Mouse (Mus musculus): ENCODE measurements around the gene Rab12.
A peak's percentile ranks its signal among the peaks of the same experiment; 100 is the strongest.

Gene Rab12

DNA sequence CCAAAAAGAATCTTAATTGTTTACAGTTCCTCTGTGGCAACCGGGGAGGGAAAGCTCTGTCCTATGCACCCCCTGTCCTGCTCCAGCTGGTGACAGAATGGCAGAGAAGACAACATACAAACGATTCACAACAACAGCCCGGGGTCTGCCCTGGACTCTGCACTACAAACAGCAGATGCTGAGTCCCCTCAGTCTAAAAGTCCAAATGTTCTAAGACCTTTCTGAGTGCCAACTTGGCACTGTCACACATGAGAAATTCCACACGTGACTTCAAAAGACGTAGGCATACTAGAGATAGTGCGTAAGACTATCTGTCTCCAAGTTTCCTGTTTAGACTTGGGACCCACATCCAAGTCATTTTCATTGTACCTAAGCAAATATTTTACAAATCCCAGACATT is 16.7 kb downstream of the Rab12 start:
- no peak for DNase-seq (ENCODE audit: low spot score in 2 of 2)

- no peak for DNase-seq (ENCODE audit: low spot score in 2 of 2)
Measured at GRCm38 (mm10) chr17:66498598-66498997, 20.9 kb downstream of the Rab12 start.

GRCm38 (mm10) chr17:66496589-66496988 is 22.9 kb downstream of the Rab12 start:
- DNase-seq (ENCODE audit: low spot score in 2 of 2): no peak

- DNase-seq (ENCODE audit: low spot score in 2 of 2): peak in 1 of 2 experiments; percentile 63
Measured at GRCm38 (mm10) chr17:66490022-66490601, 29.4 kb downstream of the Rab12 start.

- no peak for DNase-seq (ENCODE audit: low spot score in 2 of 2)
Measured at GRCm38 (mm10) chr17:66486576-66486975, 33.0 kb downstream of the Rab12 start.

DNA sequence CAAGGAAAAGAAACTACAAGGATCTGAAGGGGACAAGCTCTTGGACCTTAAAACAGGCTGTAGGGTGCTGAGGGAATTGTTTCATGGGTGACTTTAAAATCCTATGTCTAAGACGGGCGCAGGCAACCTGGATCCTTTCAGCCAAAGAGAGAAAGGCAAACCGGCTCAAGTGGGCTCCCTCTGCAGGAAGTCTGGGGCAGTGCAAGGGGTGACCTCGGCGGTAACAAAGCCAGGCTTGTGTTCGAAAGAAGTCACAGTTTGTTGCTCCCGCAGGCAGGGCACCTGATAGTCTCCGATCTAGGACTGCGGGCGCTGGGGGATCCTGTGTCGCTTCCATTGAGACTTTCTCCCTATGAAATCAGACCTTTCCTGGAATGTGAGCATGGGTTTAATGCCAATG is 33.8 kb downstream of the Rab12 start:
- DNase-seq (ENCODE audit: low spot score in 2 of 2): peak in 1 of 2 experiments; percentile 71

DNA sequence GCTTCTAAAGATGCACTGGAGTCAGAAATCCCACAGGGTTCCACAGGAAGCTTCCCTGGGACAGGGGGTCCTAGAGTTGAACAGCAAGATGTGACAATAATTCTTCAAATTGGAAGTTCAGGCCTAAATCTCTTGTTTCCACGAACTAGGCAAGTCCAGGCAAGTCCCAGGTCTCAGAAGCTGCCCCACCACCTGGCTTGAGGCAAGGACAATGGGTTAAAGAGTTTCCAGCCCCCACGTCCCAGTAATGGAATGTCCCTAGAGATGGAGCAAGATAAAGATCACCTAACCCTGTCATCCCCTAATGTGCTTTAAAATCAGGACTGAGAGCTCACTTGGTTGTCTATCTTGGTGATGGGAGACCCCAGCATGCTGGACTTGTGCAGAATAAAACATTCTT is 34.6 kb downstream of the Rab12 start:
- no peak for DNase-seq (ENCODE audit: low spot score in 2 of 2)

DNA sequence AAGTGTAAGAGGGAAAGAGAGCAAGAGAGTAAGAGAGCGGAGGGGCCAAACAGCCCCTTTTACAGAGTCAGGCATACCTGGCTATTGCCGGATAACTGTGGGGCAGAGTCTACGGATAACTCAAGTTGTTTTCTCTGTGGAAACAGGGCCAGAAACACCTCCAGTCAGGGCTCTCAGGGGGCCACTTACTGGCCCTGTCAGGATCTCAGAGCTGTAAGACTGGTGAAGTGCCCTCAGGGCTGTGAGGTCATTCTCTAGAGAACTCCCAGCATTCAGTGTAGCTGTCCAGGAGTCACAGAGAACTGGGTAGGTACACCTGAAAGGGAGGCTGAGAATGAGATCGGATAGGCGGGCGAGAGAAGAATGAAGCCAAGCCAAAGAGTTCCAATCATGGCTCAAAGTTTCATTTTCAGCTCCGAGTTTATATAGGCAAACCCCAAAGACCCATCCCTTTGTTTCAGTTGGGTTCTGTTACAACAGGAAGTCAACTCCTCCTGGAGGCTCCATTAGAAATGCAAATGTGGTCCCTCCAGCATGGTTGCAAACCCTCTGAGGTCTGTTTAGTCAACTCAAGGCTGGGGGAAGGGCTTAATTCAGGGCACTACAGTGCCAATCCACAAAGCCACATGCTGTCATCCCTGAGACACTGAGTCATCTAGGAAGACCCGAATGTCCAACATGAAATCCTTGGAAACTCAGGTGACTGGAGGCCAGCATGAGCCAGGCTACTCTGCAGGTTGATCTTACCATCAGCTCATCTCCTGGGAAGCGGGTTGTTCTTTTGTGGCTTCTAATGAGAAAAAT is 35.7 kb downstream of the Rab12 start:
- DNase-seq (ENCODE audit: low spot score in 2 of 2): no peak

DNA sequence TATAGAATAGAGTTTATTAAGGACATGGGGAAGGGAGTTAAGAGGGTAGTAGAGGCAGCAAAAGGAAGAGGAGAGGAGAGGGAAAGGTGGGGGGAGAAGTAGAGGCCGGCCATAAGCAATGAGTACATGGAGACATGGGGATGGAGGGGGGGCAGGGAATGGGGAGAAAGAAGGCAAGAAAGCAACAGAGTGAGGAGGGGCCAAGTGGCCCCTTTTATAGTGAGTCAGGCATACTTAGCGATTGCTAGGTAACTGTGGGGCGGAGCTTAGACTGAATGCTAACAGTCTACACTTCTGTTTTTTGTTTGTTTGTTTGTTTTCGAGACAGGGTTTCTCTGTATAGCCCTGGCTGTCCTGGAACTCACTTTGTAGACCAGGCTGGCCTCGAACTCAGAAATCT is 38.2 kb downstream of the Rab12 start:
- DNase-seq (ENCODE audit: low spot score in 2 of 2): no peak

DNA sequence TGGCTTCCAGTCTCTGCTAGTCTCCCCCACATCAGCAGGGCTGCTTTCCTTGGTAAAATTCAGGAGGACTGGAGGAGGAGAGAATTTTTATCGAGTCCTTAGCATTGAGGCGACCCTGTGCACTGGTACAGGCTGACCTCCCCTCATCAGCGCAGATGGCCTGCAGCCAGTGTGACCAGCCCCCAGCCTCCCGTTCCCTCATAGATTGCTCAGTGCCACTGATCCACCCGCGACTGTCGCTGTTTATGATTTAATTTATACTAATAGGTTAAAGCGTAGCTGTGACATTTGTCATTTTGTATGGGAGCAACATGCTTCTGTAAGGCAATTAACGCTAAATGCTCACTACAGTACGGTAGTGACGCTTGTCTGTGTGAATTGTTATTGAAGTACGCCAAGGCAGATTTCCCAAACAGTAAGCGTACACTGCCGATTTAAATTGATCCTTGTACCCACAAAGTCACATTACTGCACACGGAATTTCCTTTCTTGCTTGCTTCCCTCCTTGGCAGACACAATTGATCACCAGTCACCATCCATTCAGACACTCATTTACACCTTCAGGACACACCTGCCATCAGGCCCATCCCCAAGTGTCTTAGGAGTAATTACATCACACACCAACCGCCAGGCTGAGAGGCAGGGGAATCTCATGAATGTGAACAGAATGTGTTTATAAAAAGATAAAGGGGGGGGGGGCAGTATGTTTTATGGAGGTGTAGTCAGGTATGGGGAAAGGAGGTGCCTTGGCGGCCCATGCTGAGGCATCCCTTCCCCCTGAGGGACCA is 38.8 kb downstream of the Rab12 start:
- DNase-seq (ENCODE audit: low spot score in 2 of 2): no peak

DNA sequence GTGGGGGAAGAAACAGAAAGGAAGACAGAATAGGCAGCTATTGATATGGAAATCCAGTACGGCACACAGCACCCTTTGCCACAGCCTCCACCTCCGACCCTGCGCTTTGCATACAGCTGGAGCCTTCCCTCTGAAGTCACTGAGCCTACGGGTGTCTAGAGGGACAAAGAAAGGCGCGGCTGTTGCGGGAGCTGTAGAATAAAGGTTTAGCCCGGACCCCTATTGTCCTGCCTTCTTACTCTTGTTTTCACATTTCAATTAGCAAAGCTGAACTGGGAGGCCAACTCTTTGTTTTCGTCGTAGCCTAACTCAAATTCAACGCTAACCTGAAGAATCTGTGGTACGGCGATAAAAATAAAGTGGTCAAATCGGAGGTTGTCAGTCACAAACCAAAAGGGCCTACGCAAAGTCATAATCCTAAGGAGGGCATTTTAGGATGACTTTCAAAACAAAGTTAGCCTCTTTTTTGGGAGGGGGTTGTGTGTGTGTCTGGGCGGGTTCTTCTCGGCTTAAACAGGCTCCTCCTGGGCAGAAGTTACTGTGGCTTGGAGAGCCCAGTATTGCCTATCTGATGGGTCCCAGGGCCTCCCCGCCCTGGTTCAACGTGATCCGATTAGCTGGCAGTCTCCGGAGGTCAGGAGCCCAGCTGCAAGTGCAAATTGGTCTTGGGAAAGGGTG is 39.6 kb downstream of the Rab12 start:
- no peak for DNase-seq (ENCODE audit: low spot score in 2 of 2)

GRCm38 (mm10) chr17:66479311-66479710 is 40.2 kb downstream of the Rab12 start:
- DNase-seq (ENCODE audit: low spot score in 2 of 2): no peak

DNA sequence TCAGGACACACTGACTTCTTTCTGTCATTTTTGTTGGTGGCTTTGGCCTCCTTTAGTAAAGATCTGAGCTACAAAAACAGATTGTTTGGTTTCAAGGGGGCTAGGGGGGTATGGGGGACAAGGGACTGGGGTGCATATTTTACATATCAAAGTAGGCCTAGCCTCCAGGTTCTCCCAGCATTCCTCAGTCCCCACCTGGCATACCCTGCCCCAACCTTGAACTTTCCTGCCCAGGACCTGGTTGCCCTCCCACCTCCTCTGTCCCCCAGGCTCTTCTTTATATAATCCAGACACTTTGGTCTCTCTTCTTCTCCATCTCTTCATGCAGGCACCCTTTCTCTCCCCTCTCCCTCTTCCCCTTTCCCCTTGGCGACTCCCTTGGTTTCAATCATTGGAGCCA is 46.3 kb downstream of the Rab12 start:
- DNase-seq (ENCODE audit: low spot score in 2 of 2): no peak

GRCm38 (mm10) chr17:66471775-66472174 is 47.8 kb downstream of the Rab12 start:
- DNase-seq (ENCODE audit: low spot score in 2 of 2): no peak

GRCm38 (mm10) chr17:66471252-66471651 is 48.3 kb downstream of the Rab12 start:
- DNase-seq (ENCODE audit: low spot score in 2 of 2): no peak

GRCm38 (mm10) chr17:66470020-66470419 is 49.5 kb downstream of the Rab12 start:
- no peak for DNase-seq (ENCODE audit: low spot score in 2 of 2)

DNA sequence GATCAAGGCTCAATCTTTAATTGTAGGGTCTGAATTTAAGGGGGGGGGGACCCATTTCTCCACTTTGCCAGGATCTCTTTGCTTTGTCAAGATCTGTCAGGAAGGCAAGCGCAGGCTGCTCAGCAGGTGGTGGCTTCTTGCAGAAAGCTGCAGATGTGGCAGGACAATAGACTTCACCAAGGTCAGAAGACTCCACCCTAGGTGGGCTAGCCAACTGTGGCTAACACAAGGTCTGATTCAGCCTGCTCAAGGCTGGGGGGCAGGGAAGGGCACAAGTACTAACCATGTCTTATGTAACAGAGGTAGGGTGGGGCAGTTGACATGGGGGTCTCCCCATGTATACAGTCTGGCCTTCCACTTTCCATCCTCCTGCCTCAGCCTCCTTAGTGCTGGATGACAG is 62.3 kb downstream of the Rab12 start:
- DNase-seq (ENCODE audit: low spot score in 2 of 2): no peak

- peak; percentile 66 to 85 for DNase-seq (ENCODE audit: low spot score in 2 of 2)
Measured at GRCm38 (mm10) chr17:66451143-66451542, 68.4 kb downstream of the Rab12 start.

DNA sequence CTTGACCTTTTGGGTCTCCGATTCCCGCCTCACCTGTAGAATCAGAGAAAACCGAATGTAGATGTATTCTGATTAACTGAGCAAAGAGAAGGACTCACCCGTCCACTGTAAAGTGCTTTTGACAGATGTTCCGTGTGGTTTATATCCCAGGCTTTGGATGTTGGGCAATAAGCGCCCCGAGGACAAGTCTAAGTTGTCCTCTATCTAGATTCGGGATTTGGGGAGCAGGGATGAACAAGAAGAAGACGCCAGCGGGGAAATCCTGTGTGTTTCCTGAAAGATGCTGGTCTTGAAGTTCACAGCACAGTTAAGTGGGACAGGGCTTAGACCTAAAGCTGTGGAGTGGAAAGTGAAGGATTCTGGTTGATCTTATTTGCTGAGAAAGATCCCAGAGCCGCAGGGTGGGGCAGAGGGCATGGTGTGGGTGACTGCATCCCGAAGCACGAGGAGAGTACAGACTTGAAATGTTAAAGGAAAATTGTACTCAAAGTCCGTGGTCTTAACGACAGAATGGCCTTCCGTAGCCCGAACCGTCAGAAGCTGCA is 68.9 kb downstream of the Rab12 start:
- no peak for DNase-seq (ENCODE audit: low spot score in 2 of 2)

- peak; percentile 81 to 82 for DNase-seq (ENCODE audit: low spot score in 2 of 2)
Measured at GRCm38 (mm10) chr17:66449460-66450341, 69.8 kb downstream of the Rab12 start, which contains the start of gene Mtcl1. Mtcl1 (minus strand) TSS chr17:66449750.

All from frontal cortex, postnatal 10 days (tissue).